Mouse (Mus musculus) spleen, adult 12 weeks (tissue): Measurements from ENCODE around the gene Gm9767.

Experiments
- DNase-seq: peaks from one replicate; pipeline ENCODE4 v3.0.0; 2022; ENCODE audit warnings: low spot score

Gene Gm9767

DNA sequence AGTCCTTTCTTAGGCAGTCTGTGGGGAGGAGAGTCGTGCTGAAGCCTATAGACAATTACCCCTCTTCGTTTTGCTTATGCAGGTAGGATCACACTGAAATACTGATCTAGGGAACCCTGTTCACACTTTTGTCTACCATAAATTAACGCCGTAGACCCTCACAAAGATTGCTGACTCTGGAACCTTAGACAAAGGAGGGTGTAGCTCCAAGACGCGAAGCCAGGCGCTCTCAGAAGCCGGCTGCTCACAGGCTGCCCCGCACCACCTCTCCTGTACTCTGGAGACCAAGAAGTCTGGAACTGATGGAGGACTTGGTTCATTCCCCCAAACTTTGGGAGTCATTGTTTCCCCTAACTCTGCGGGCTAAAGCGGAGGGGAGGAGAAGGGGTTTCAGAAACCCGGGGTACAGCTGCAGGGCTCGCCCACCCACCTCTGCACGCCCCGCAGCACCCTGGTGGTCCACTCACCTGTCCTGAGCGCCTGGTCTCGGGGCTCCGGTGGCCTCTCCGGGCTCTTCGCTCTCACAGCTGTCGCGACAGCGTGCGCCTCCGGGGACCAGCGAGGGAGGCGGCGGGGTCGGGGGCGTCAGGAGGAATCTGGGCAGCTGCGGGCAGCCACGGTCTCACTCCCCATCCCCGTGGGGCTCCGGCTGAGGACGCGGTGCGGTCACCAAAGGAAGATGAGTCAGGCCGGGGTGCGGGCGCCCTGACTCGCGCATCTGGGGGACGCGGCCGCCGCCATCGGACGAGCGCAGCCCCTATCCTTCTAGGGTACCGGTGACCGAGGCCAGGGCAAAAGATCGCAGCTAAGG, at the start of gene Gm9767:
Gene Gm9767, plus strand, starts transcription at position 585 of the 811 bp plus-strand sequence.
- DNase-seq: no peak

GRCm38 (mm10) chr10:26034931-26035330, 43.1 kb upstream of the Gm9767 start:
- DNase-seq: no peak

DNA sequence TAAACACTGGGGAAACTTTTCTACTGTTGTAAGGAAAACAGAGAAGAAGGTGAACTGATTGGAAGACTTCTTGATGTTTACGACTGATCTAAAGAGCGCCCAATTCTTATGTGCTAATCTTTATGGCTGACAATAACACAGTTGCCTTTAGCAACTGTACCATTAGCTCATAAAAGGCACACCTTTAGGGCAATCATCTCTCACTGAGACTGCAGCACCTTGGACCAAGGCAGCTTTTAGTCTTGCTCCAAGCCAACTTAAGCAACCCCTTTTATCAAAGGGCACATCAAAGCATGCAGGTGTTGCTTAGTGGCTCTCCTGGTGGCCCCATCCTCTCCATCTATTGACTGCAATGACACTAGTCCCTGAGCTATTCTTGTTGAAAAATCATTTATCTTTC, 26.9 kb upstream of the Gm9767 start:
- no peak for DNase-seq

DNA sequence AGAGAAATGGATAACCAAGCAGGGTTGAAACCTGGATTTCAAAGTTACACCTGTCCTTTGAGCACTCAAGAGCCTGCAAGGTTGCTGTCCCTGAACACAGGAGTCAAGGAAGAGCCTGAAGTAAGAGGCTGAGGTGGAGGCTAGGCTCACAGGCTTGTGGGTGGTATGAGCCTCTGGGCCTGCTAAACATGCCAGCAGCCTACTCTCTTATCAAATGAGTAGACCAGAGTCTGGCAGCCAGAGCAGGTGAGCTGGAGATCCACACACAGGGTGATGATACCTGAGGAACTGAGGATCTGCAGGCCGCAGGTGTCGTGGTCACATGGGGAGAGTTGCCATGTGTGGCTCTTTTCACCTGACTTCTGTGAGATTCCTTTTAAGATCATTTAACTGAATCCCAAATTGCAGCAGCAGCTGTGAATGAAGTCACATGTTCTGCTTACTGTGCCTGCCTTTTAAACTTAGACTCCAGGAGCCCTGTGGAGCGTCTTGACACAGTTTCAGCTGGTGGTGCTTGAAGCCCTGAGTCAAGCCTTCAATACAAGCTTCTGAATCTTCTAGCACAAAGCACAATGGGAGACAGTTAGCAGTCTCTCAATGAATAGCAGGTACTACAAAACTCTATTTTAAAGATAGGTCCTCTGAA, 18.3 kb upstream of the Gm9767 start:
- DNase-seq: no peak

- DNase-seq: no peak
Observed at GRCm38 (mm10) chr10:26063071-26063470, 15.0 kb upstream of the Gm9767 start.

- no peak for DNase-seq
Observed at GRCm38 (mm10) chr10:26071986-26072385, 6.1 kb upstream of the Gm9767 start.

GRCm38 (mm10) chr10:26076949-26077348, 1.1 kb upstream of the Gm9767 start:
- DNase-seq: no peak

DNA sequence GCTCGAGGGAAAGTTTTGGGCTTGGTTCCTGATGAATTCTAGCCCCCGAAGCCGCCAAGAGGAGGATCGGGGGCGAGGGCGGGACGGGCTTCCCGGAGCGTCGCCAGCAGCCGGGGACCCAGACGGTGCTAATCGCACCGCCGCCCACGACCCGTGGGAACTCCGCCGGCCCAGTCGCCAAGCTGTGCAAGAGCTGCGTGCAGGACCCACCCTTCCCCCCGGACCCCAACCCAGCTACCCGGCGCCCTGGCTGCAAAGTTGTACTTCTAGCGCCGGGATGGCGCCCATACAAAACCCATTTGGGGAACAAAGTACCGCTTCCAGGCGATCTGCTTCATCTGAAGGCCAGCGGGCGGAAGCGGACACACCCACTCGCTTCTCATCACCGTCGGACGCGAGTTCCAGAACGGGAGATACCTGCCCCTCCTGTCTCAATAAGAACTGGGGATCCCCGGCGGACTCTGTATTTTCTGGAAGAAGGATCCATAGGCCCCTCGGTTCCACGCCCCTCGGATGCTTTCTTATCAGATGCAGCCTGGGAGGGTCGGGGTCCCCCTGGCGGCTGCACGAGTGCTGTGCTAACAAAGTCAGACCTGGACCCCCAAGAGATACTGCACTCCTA, 577 bp downstream of the Gm9767 start, which contains the start of gene Tmem200a:
Gene Tmem200a, minus strand, starts transcription at position 532 of the 622 bp plus-strand sequence.
- DNase-seq: no peak

GRCm38 (mm10) chr10:26079678-26080077, 1.6 kb downstream of the Gm9767 start:
- no peak for DNase-seq

GRCm38 (mm10) chr10:26082081-26082480, 4.0 kb downstream of the Gm9767 start:
- no peak for DNase-seq

- no peak for DNase-seq
Observed at GRCm38 (mm10) chr10:26103330-26103982, 25.4 kb downstream of the Gm9767 start.

- DNase-seq: no peak
Observed at GRCm38 (mm10) chr10:26114409-26114808, 36.4 kb downstream of the Gm9767 start.

DNA sequence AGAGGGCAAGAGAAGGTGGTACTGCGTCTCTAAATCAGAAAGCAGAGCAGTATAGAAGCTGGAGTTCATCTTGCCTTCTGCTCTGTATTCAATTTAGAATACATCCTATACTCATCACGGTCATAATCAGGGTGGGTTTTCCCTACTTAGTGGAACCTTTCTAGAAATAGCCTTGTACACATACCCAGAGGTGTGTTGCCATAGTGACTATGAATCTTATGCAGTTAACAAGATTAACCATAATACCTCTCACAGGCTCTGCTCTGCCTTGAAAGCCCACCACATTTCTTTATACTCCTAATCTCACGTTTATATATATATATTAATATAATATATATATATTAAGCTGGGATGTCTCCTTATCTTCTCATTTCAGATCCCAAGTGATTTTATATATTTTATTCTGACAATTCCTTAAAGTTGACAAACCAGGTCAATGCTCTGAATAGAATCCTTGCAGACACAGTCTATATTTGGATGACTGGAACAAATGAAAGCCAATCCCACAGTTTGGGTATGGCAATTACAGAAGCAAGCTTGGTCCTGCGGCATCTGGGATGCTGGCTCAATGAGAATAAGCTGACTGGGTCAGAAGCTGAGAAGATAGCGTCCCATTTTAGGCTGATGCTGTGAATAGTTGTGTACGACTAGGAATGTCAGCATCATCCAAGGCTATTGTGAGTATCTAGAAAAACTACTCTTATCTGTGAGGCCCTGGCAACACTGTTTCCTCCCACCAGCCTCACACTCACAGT, 41.2 kb downstream of the Gm9767 start:
- DNase-seq: no peak

DNA sequence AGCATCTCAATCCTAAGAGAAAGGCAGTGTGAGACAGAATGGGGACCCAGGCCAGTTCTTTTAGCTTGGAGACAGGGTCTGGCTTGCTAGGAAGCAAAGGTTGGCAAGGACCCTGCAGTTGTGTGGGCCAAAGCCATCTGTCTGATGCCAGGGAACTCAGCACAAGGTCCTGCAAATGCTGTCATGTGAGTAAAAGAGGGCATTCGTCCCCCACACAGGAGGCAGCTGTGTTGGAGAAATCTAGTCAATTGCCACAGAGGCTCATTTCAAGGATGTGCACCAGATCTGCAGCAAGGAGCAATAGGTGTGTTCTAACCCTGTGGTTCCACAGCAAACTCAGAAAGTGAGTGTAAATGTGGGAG, 41.7 kb downstream of the Gm9767 start:
- DNase-seq: no peak
